Mouse (Mus musculus): ENCODE measurements around the gene Hs3st1. TPM values are rescaled to one million over a fixed set of nuclear protein-coding genes. Genes with fewer than 3 reads are reported as not detected.

Hs3st1 gene
- polyA plus RNA-seq, 1 experiment from 2014 or later: 3.0 TPM

DNA sequence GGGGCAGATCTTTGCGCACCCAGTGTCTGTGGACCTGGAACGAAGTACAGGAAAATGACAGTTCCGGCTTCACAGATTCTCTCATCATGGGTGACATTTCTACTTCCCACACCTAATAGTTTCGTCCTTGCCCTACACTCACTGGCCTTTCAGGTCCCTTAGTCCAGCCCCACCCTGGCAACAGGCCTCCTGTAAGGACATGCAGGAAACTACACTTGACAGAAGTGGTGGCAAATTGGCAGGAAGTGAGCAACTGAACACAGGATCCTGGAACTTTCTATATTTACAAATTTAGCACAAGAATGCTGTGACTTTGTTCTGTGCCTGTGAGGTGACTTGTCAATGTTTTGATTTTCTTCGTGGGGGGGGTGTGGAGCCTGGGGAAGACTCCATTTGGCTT, 40.1 kb downstream of the Hs3st1 start:
- 60% methylated on average over 5 of the region's 5 CpGs for WGBS
- Histone ChIP-seq H3K27me3 (ENCODE audit: insufficient read depth, low read length) (no peaks in the 10 kb centered on the region), H3K4me1 (ENCODE audit: insufficient read depth) (no peaks in the 10 kb centered on the region), H3K9me3 (ENCODE audit: low read depth, low read length) (no peaks in the 10 kb centered on the region), H3K4me3 (ENCODE audit: low read depth, low read length) (no peak overlapping the region), H3K9ac (no peak overlapping the region), H3K36me3 (ENCODE audit: insufficient read depth) (no peaks in the 10 kb centered on the region), H3K27ac (ENCODE audit: low read depth) (no peak overlapping the region), H3K4me2 (no peak overlapping the region)
- TF ChIP-seq CTCF (IDR thresholded peaks at IDR 0.05; ENCODE audit: low read depth): no peak
- ATAC-seq (ENCODE audit: insufficient read depth) (no peak), DNase-seq (peak; percentile 16)

DNA sequence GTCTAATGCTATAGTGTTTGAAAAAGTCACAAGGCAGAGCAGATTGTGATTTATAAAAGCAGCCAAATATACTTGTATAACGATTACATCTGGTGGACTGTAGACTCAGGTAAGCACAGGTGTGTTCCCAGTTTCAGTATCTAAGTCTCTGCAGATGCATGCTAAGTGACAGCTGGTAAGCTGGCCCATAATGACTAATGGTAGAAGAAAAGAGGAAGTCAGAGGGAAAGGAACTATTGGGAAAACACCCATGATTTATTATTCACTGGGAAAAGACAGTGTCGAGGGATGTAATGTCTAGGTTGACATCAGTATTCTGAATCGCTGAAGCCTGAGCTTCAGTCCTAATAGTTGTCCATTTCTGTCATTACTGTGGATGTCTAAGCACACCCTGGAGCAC, 49.7 kb downstream of the Hs3st1 start:
- no peak for DNase-seq
- no peak for ATAC-seq (ENCODE audit: insufficient read depth)
- WGBS: 60% methylated on average over 3 of the region's 3 CpGs
- Histone ChIP-seq H3K4me3 (ENCODE audit: low read depth, low read length) (no peak overlapping the region), H3K9me3 (ENCODE audit: low read depth, low read length) (no peaks in the 10 kb centered on the region), H3K27ac (ENCODE audit: low read depth) (no peak overlapping the region), H3K4me1 (ENCODE audit: insufficient read depth) (no peaks in the 10 kb centered on the region), H3K4me2 (no peak overlapping the region), H3K36me3 (ENCODE audit: insufficient read depth) (no peaks in the 10 kb centered on the region), H3K27me3 (ENCODE audit: insufficient read depth, low read length) (no peaks in the 10 kb centered on the region), H3K9ac (no peak overlapping the region)
- TF ChIP-seq CTCF (IDR thresholded peaks at IDR 0.05; ENCODE audit: low read depth): no peak

DNA sequence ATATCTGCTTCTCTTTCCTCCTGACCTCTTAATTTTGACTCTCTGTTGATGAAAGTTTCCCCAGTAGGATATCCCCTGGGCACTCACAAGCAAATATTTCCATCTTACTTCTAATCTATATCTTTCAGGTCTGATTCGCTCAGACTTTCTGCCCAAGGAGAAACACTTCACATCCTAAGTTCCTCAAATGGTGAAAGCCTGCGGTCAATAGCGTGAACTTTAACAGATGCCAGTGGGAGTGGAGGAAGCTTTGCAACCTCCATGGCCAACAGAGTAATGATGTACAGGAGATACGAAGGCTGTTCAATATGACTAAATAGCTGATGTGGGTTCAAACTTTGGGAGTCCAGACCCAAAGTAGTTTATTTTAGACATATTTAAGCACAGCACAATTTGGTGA, 94.4 kb downstream of the Hs3st1 start:
- ATAC-seq (ENCODE audit: insufficient read depth): no peak
- Histone ChIP-seq H3K4me3 (ENCODE audit: low read depth, low read length) (no peak overlapping the region), H3K4me1 (ENCODE audit: insufficient read depth) (no peaks in the 10 kb centered on the region), H3K9me3 (ENCODE audit: low read depth, low read length) (no peaks in the 10 kb centered on the region), H3K4me2 (no peak overlapping the region), H3K27ac (ENCODE audit: low read depth) (no peak overlapping the region), H3K36me3 (ENCODE audit: insufficient read depth) (no peaks in the 10 kb centered on the region), H3K9ac (no peak overlapping the region), H3K27me3 (ENCODE audit: insufficient read depth, low read length) (no peaks in the 10 kb centered on the region)
- 90% methylated on average over 4 of the region's 4 CpGs for WGBS
- no peak for TF ChIP-seq CTCF (IDR thresholded peaks at IDR 0.05; ENCODE audit: low read depth)
- DNase-seq: no peak

DNA sequence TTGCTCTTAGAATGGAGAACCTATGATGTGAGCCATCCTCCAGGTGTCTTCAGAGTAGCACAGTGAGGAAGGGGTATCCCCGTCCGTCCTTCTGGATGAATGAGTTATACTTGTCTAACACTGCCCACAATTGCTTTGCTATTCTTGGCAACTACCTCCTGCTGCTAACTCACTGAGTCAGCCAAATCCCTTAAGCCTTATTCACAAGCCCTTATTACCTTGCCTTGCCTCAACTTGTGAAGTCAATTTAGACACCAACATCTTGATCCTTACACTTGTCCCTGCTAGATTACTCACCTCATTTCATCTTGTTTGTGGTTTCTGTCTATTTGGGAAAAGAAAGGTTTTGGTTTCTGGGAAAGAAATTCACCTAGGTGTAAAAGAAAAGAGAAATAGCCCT, 95.9 kb downstream of the Hs3st1 start:
- Histone ChIP-seq H3K9ac (no peak overlapping the region), H3K9me3 (ENCODE audit: low read depth, low read length) (no peaks in the 10 kb centered on the region), H3K27ac (ENCODE audit: low read depth) (no peak overlapping the region), H3K27me3 (ENCODE audit: insufficient read depth, low read length) (no peaks in the 10 kb centered on the region), H3K4me2 (no peak overlapping the region), H3K36me3 (ENCODE audit: insufficient read depth) (no peaks in the 10 kb centered on the region), H3K4me1 (ENCODE audit: insufficient read depth) (no peaks in the 10 kb centered on the region), H3K4me3 (ENCODE audit: low read depth, low read length) (no peak overlapping the region)
- no peak for TF ChIP-seq CTCF (IDR thresholded peaks at IDR 0.05; ENCODE audit: low read depth)
- ATAC-seq (ENCODE audit: insufficient read depth): no peak
- 80% methylated on average over 2 of the region's 2 CpGs for WGBS
- no peak for DNase-seq

DNA sequence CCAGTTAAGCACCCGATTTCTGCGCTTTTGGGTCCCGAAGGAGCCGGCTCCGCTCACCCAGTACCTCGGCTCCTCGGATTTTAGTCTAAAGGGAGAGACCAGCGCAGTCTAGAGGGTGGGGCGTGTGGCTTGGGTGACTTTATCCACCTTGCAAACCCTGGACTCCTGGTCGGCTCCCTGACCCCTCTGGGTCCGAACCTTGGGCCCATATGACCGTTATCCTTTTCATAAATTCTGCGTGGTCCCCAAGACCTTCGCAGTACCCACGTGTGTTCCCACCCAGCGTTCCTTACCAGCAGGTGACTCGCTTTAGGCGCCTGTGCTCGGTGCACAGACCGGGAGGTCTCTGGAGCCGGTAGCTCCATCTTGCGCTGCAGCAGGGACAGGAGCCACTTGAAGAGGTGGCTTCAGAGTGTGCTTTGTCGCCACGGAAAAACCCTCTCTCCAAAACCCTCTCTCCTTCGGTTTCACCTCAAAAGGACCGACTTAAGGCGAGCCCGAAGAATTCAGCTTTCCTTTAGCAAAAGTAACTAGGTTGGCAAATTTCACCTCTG, 110.4 kb downstream of the Hs3st1 start:
- Histone ChIP-seq H3K9me3 (ENCODE audit: low read depth, low read length) (no peaks in the 10 kb centered on the region), H3K4me1 (ENCODE audit: insufficient read depth) (no peaks in the 10 kb centered on the region), H3K4me3 (ENCODE audit: low read depth, low read length) (peak overlapping the region; percentile 50), H3K36me3 (ENCODE audit: insufficient read depth) (no peaks in the 10 kb centered on the region), H3K27ac (ENCODE audit: low read depth) (no peak overlapping the region), H3K9ac (peak overlapping the region; percentile 29), H3K4me2 (peak overlapping the region; percentile 93), H3K27me3 (ENCODE audit: insufficient read depth, low read length) (peaks cover 21% of the 10 kb centered on the region)
- no peak for TF ChIP-seq CTCF (IDR thresholded peaks at IDR 0.05; ENCODE audit: low read depth)
- ATAC-seq (ENCODE audit: insufficient read depth) (peak; percentile 70), DNase-seq (peak; percentile 33)
- WGBS: under 1% methylated on average over 28 of the region's 28 CpGs

DNA sequence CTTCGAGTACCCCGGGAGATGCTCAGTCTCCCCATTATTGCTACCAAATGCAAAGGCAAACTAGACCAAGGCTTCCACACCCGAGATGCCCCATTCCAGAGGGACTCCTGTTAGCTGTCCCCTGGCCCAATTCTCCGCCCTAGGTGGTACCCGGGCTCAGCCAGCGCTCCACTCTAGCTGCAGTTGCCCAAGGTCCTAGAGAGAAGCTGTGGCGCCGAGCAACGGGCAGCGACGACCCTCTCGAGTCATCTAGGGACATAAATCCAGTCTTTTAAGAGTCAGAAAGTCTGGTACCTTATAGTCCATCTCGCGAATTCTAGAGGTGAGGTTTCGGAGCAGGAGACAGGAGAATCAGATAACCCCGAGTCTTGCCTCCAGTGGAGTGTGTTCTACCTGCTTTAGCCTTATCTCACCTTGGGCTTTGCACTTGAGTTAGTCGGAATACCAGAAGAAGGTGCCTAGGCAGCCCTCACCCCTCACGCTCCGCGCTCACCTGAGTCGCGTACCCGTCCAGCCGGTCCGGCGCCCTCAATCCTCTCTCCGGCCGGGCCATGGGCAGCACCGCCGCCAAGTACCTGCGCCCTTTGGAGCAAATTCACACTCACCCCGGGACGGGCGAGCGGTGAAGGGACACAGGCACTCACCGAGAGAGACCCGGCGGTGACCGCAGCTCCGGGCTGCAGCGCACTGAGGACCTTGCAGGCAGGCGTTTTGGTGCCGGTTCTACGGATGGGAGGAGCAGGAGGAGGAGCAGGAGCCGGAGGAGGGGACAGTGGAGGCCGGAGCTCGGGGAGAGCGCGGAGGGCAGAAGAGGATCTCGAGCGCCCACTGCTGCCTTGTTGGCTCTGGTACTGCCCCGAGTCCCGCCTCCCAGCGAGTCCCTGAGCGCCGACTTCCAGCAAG, 111.1 kb downstream of the Hs3st1 start:
- no peak overlapping the region for H3K27ac ChIP-seq (ENCODE audit: low read depth)
- ATAC-seq (ENCODE audit: insufficient read depth): peak; percentile 98
- H3K36me3 ChIP-seq (ENCODE audit: insufficient read depth): no peaks in the 10 kb centered on the region
- 2% methylated on average over 54 of the region's 56 CpGs for WGBS
- H3K4me1 ChIP-seq (ENCODE audit: insufficient read depth): no peaks in the 10 kb centered on the region
- peak overlapping the region; percentile 38 for H3K9ac ChIP-seq
- H3K9me3 ChIP-seq (ENCODE audit: low read depth, low read length): no peaks in the 10 kb centered on the region
- H3K4me3 ChIP-seq (ENCODE audit: low read depth, low read length): peak overlapping the region; percentile 50
- peak overlapping the region; percentile 93 for H3K4me2 ChIP-seq
- peak; percentile 77 for TF ChIP-seq CTCF (IDR thresholded peaks at IDR 0.05; ENCODE audit: low read depth)
- peaks cover 21% of the 10 kb centered on the region for H3K27me3 ChIP-seq (ENCODE audit: insufficient read depth, low read length)
- peak; percentile 92 for DNase-seq

DNA sequence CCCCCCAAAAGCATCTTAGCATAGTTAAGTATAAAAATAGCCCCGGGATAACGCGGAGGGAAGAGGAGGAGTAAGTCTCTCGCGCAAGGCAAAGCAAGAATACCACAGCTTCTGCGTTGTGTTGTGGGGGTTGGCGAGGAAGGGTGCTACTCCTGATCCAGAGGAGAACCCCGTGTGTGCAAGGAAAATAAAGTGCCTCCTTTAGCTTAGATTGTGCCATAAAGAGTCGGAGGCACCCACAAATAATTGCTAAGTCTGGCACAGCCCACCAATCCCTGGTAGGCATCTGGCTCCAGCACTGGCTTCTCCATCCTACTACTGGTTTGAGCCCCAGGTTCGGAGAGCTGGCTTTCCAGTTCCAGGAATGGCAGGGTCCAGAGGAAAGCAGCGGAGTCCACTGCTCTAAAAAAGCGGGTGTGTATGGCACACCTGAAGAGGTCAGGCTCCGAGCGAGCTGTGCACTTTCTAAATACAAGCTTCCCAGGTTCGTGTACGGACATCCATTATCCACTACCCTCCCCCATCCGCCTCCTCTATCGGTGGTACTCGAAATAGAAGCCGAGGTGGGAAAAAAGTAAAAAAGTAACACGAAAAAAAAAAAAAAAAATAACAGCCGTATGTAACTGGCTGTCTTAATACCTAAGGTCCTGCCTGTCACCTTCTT, 111.9 kb downstream of the Hs3st1 start:
- H3K4me3 ChIP-seq (ENCODE audit: low read depth, low read length): peak overlapping the region; percentile 50
- DNase-seq (no peak), ATAC-seq (ENCODE audit: insufficient read depth) (no peak)
- H3K9me3 ChIP-seq (ENCODE audit: low read depth, low read length): no peaks in the 10 kb centered on the region
- no peak for TF ChIP-seq CTCF (IDR thresholded peaks at IDR 0.05; ENCODE audit: low read depth)
- peak overlapping the region; percentile 93 for H3K4me2 ChIP-seq
- no peaks in the 10 kb centered on the region for H3K36me3 ChIP-seq (ENCODE audit: insufficient read depth)
- H3K27me3 ChIP-seq (ENCODE audit: insufficient read depth, low read length): peaks cover 21% of the 10 kb centered on the region
- H3K27ac ChIP-seq (ENCODE audit: low read depth): no peak overlapping the region
- H3K4me1 ChIP-seq (ENCODE audit: insufficient read depth): no peaks in the 10 kb centered on the region
- 2% methylated on average over 22 of the region's 22 CpGs for WGBS
- no peak overlapping the region for H3K9ac ChIP-seq
